Mouse (Mus musculus): ENCODE data around the gene Wfdc1. TPM values are rescaled to one million over a fixed set of nuclear protein-coding genes. Genes with fewer than 3 reads are reported as not detected.

The Wfdc1 gene
- polyA plus RNA-seq, 1 experiment from 2014 or later, result 2.1 TPM

DNA sequence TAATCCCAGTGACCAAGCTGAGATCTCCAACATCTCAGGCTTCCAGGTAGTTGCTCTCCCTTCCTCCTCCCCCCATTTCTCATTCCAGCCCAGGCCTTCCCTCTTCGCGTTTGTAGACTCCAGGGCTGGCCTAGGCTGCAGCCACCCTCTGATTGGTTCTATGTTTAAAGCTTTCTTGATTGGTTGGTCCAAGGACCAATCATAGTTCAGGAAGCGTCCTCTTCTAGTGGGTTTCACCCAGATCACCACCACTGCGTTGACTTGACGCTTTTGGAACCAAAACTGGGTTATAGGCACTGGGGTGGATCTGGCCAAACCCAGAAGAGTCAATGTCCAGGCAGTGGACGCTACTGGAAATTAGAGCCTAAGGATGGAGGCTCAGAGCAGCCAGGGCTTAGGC is 56.2 kb downstream of the Wfdc1 start:
- Histone ChIP-seq H3K9me3 (no peaks in the 10 kb centered on the region), H3K36me3 (no peaks in the 10 kb centered on the region), H3K9ac (replicated peaks) (no peak overlapping the region), H3K4me3 (replicated peaks) (no peak overlapping the region), H3K27ac (no peak overlapping the region), H3K4me2 (replicated peaks) (no peak overlapping the region), H3K27me3 (no peaks in the 10 kb centered on the region; the same call in 1 of the 2 replicates), H3K4me1 (replicated peaks) (no peaks in the 10 kb centered on the region)
- WGBS, result 54% methylated on average over 6 of the region's 6 CpGs
- ATAC-seq, result no peak

DNA sequence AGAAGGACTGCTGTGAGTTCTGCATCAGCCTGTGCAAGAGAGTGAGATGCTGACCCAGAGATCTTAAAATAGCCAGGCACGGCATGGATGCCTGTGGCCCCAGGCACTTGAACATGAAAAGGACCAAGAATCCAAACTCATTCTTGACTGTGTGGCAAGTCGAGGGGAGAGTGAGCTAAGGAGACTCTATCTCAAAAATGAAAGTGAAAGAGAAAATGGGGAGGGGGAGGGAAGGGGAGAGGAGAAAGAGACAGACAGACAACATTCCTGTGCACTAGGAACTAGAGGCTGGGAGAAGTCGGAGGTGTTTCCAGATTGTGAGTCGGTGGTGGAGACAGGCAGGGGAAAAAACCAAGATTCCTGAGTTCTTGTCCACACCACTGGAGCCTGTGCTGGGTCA is 57.5 kb downstream of the Wfdc1 start:
- no peak overlapping the region for H3K27ac ChIP-seq
- H3K36me3 ChIP-seq, result no peaks in the 10 kb centered on the region
- H3K9ac ChIP-seq (replicated peaks), result no peak overlapping the region
- ATAC-seq, result no peak
- WGBS, result 71% methylated on average over 4 of the region's 4 CpGs
- no peaks in the 10 kb centered on the region for H3K9me3 ChIP-seq
- H3K27me3 ChIP-seq, result no peaks in the 10 kb centered on the region; the same call in 1 of the 2 replicates
- H3K4me3 ChIP-seq (replicated peaks), result no peak overlapping the region
- H3K4me2 ChIP-seq (replicated peaks), result no peak overlapping the region
- H3K4me1 ChIP-seq (replicated peaks), result no peaks in the 10 kb centered on the region

DNA sequence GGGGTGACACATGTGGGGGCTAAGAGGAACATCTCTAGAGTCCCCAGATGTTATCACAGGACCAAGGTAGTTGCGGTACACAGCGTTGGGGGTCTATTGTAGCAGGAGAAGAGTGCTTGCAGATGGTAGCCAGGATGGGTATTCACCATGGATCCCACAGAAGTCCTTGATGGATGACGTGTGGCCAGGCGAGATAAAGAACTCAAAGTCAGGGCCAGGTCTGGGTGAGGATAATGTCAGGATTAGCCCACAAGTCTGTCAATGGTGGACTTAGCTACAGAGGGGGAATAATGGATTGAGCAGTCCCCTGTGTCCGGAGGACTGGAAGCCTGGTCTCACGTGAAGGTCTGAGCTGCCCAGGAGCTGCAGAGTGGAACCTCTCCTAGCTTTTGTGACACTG is 58.4 kb downstream of the Wfdc1 start:
- Histone ChIP-seq H3K4me1 (replicated peaks) (no peaks in the 10 kb centered on the region), H3K27me3 (no peaks in the 10 kb centered on the region; the same call in 1 of the 2 replicates), H3K4me3 (replicated peaks) (no peak overlapping the region), H3K9me3 (no peaks in the 10 kb centered on the region), H3K4me2 (replicated peaks) (no peak overlapping the region), H3K27ac (no peak overlapping the region), H3K36me3 (no peaks in the 10 kb centered on the region), H3K9ac (replicated peaks) (no peak overlapping the region)
- no peak for ATAC-seq
- 83% methylated on average over 6 of the region's 6 CpGs for WGBS

DNA sequence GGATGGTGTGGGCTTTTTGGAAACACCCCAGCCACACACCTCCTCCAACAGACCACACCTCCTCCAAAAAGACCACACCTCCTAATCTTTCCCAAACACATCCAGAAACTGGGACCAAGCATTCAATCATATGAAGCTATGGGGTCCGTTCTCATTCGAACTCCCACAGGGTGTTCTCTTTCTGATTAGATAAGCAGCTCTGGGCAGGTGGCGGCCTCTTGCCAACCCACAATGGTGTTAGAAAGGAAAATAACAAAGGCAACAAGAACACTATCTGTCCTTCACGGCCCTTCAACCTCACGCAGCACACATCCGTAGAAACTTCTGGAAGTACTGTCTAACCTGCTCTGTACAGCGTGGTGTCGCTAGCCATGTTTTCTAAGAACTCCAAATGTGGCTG is 60.9 kb downstream of the Wfdc1 start:
- Histone ChIP-seq H3K9ac (replicated peaks) (no peak overlapping the region), H3K27ac (no peak overlapping the region), H3K4me2 (replicated peaks) (no peak overlapping the region), H3K27me3 (no peaks in the 10 kb centered on the region; the same call in 1 of the 2 replicates), H3K4me3 (replicated peaks) (no peak overlapping the region), H3K4me1 (replicated peaks) (0 out of 2 replicates have a peak, but pooled peaks cover 4% of the 10 kb centered on the region), H3K36me3 (no peaks in the 10 kb centered on the region), H3K9me3 (no peaks in the 10 kb centered on the region)
- no peak for ATAC-seq
- 91% methylated on average over 8 of the region's 8 CpGs for WGBS

DNA sequence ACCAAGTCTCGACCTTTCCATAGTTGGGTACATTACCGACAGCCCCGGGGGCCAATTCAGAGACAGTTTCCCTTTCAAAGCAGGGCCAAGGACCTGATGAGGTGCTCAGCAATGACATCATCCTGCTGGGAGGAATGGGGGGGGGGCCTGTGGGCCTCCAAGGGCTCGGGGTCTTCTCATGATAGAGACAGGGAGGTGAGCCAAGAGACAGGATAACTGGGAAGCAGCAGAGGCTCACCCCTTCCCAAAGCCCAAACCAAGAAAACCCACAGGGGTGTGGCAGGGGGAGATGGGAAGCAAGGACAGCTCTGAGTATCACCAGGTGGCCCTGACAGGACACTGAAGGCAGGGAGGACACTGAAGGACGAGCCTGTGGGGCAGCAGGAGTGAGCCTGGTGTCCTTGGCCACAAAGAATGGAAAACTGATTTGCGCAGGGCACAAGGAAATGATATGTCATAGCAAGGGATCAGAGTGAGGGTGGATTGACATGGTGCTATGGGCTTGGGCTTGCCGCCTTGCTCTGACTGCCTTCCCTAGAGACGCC is 62.3 kb downstream of the Wfdc1 start:
- Histone ChIP-seq H3K36me3 (no peaks in the 10 kb centered on the region), H3K4me2 (replicated peaks) (no peak overlapping the region), H3K4me3 (replicated peaks) (no peak overlapping the region), H3K9ac (replicated peaks) (no peak overlapping the region), H3K4me1 (replicated peaks) (0 out of 2 replicates have a peak, but pooled peaks cover 4% of the 10 kb centered on the region), H3K27ac (no peak overlapping the region), H3K9me3 (no peaks in the 10 kb centered on the region), H3K27me3 (no peaks in the 10 kb centered on the region; the same call in 1 of the 2 replicates)
- ATAC-seq, result no peak
- 89% methylated on average over 8 of the region's 8 CpGs for WGBS

DNA sequence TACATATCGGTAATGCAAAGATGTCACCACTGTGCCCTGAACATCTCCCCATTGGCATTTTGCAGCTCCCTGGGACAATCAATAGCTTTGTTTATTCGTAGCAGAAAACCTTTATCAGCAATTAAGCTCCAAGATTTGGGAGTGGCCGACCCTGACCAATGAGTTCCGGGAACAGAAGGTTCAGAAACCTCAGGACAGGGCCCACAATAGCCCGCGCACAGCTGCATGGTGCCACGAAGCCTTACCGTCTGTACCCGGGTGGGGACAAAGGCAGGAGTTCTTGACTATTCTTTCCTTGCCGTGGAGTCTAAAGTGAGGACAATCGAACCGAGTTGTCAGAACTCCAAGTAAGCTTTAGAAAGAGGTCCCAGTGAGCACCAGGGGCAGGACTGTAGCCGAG is 65.9 kb downstream of the Wfdc1 start:
- H3K27ac ChIP-seq, result no peak overlapping the region
- H3K4me2 ChIP-seq (replicated peaks), result no peak overlapping the region
- H3K27me3 ChIP-seq, result no peaks in the 10 kb centered on the region
- H3K9me3 ChIP-seq, result no peaks in the 10 kb centered on the region
- H3K4me1 ChIP-seq (replicated peaks), result 0 out of 2 replicates have a peak, but pooled peaks cover 4% of the 10 kb centered on the region
- H3K9ac ChIP-seq (replicated peaks), result no peak overlapping the region
- no peak for ATAC-seq
- no peak overlapping the region for H3K4me3 ChIP-seq (replicated peaks)
- H3K36me3 ChIP-seq, result no peaks in the 10 kb centered on the region
- 78% methylated on average over 13 of the region's 13 CpGs for WGBS

DNA sequence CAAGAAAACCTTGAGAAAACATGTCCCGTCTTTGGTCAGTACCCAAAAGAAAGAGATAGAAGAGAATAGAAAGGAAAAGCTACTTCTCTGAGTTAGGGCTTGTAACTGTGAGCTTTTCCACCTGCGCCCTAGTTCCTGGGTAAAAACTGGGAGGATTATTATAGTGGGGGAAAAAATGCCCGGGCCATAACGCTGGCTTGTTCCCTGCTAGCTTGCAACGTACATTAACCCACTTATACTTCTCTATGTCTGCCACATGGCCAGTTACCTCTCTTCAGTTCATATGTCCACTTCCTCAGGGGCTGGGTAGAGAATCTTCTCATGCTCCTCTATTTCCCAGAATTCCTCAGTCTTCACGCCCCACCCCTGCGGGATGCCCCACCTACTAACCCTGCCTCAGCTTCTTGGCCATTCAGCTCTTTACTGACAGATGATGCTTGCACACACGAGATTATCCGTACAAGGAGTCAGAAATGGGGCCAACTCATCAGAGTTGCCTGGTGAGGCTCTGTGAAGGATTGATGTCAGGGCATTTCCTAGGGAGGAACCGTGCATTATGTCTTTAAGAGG is 70.3 kb downstream of the Wfdc1 start:
- Histone ChIP-seq H3K27me3 (peaks cover 13% of the 10 kb centered on the region), H3K4me1 (replicated peaks) (0 out of 2 replicates have a peak, but pooled peaks cover 2% of the 10 kb centered on the region), H3K4me2 (replicated peaks) (no peak overlapping the region), H3K9ac (replicated peaks) (no peak overlapping the region), H3K27ac (no peak overlapping the region), H3K4me3 (replicated peaks) (no peak overlapping the region), H3K36me3 (no peaks in the 10 kb centered on the region), H3K9me3 (no peaks in the 10 kb centered on the region)
- no peak for ATAC-seq
- WGBS, result 84% methylated on average over 10 of the region's 10 CpGs

DNA sequence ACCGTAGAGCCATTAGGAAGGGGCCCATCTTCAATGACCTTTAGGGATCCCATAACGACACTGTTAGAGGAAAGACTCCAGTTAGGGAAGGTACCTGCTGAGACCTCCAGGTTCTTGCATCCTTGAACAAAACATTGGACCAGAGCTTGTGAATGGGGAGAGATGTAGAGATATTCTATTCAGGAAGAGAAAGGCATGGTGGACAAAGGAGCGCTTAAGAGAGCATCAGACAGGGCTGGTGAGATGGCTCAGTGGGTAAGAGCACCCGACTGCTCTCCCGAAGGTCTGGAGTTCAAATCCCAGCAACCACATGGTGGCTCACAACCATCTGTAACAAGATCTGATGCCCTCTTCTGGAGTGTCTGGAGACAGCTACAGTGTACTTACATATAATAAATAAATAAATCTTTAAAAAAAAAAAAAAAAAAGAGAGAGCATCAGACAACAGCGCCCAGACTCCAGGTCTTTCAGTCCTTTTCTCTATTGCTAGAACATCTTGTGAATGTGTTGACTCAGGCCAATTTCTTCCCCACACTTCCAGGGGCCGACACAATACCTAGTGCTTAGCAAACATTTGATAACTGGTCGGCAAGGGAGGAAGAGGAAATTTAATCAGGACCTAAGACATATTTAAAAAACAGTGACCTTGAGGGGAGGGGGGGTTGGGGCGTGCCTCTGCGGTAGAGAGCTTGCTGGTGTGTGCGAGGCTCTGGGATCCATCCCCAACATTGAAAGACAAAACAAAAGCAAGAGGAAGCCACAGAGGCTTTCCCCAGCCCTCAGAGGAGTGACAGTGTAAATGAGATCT is 71.1 kb downstream of the Wfdc1 start:
- peaks cover 13% of the 10 kb centered on the region for H3K27me3 ChIP-seq
- H3K36me3 ChIP-seq, result no peaks in the 10 kb centered on the region
- no peak overlapping the region for H3K27ac ChIP-seq
- ATAC-seq, result no peak
- no peaks in the 10 kb centered on the region for H3K9me3 ChIP-seq
- no peak overlapping the region for H3K4me3 ChIP-seq (replicated peaks)
- 0 out of 2 replicates have a peak, but pooled peaks cover 2% of the 10 kb centered on the region for H3K4me1 ChIP-seq (replicated peaks)
- no peak overlapping the region for H3K9ac ChIP-seq (replicated peaks)
- H3K4me2 ChIP-seq (replicated peaks), result no peak overlapping the region
- WGBS, result 78% methylated on average over 11 of the region's 11 CpGs

Other genes with a start within 250 kb of the Wfdc1 start
- gene Osgin1, start 232.2 kb upstream of the Wfdc1 start, polyA plus RNA-seq (2015; fragmentation: Nextera tagmentation; extraction: Ambion mirVana), result 0.10 and 0.28 TPM in 2 replicates
- 34.9 and 37.6 TPM in 2 replicates for gene Necab2, start 219.6 kb upstream of the Wfdc1 start, polyA plus RNA-seq (2015; fragmentation: Nextera tagmentation; extraction: Ambion mirVana)
- gene Slc38a8, start 164.7 kb upstream of the Wfdc1 start, polyA plus RNA-seq (2015; fragmentation: Nextera tagmentation; extraction: Ambion mirVana), result not detected in 2 replicates
- gene Mbtps1, start 107.6 kb upstream of the Wfdc1 start, polyA plus RNA-seq (2015; fragmentation: Nextera tagmentation; extraction: Ambion mirVana), result 67.7 and 70.4 TPM in 2 replicates
- gene Hsdl1, start 91.2 kb upstream of the Wfdc1 start, polyA plus RNA-seq (2015; fragmentation: Nextera tagmentation; extraction: Ambion mirVana), result 153 and 157 TPM in 2 replicates
- gene Dnaaf1, start 91.1 kb upstream of the Wfdc1 start, polyA plus RNA-seq (2015; fragmentation: Nextera tagmentation; extraction: Ambion mirVana), result 0.12 and 0.15 TPM in 2 replicates
- gene Taf1c, start 61.1 kb upstream of the Wfdc1 start, polyA plus RNA-seq (2015; fragmentation: Nextera tagmentation; extraction: Ambion mirVana), result 14.9 and 15.1 TPM in 2 replicates
- not detected in 2 replicates for gene Adad2, start 53.6 kb upstream of the Wfdc1 start, polyA plus RNA-seq (2015; fragmentation: Nextera tagmentation; extraction: Ambion mirVana)
- gene Kcng4, start 30.7 kb upstream of the Wfdc1 start, polyA plus RNA-seq (2015; fragmentation: Nextera tagmentation; extraction: Ambion mirVana), result 0.08 and 0.47 TPM in 2 replicates
- gene Atp2c2, start 33.6 kb downstream of the Wfdc1 start, polyA plus RNA-seq (2015; fragmentation: Nextera tagmentation; extraction: Ambion mirVana), result not detected in 2 replicates
- gene Tldc1, start 112.1 kb downstream of the Wfdc1 start, polyA plus RNA-seq (2015; fragmentation: Nextera tagmentation; extraction: Ambion mirVana), result 10.9 and 11.0 TPM in 2 replicates
- gene Cotl1, start 174.2 kb downstream of the Wfdc1 start, polyA plus RNA-seq (2015; fragmentation: Nextera tagmentation; extraction: Ambion mirVana), result 79.8 and 105 TPM in 2 replicates
- 12.7 and 13.0 TPM in 2 replicates for gene Klhl36, start 195.9 kb downstream of the Wfdc1 start, polyA plus RNA-seq (2015; fragmentation: Nextera tagmentation; extraction: Ambion mirVana)
- gene Usp10, start 244.0 kb downstream of the Wfdc1 start, polyA plus RNA-seq (2015; fragmentation: Nextera tagmentation; extraction: Ambion mirVana), result 130 and 137 TPM in 2 replicates
- 4.4 and 10.3 TPM in 2 replicates for gene Gm20388, start 244.5 kb downstream of the Wfdc1 start, polyA plus RNA-seq (2015; fragmentation: Nextera tagmentation; extraction: Ambion mirVana)

All from midbrain, embryonic 13.5 days (tissue).